Mouse (Mus musculus) lung, embryonic 16.5 days (tissue): Measurements from ENCODE around the gene Cbx5. TPM values are rescaled to one million over a fixed set of nuclear protein-coding genes. Genes with fewer than 3 reads are reported as not detected.

Experiments used
- ATAC-seq: fragments of 200-750 bp; cut with Nextera tagmentation; 2 replicates; pipeline ENCODE4 v1.8.0; 2017; ENCODE audit warnings: low read depth, mild to moderate bottlenecking, moderate library complexity
- H3K27ac ChIP-seq: fragments of 300-500 bp; sonication (generic); 2 replicates; pipeline ENCODE4 v1.5.1; 2014; ENCODE audit warnings: mild to moderate bottlenecking, control low read depth, low read length
- H3K27me3 ChIP-seq: fragments of 300-500 bp; sonication (generic); 2 replicates; pipeline ENCODE4 v1.6.1; 2014; ENCODE audit warnings: low read depth, low read length, mixed read lengths; ENCODE audit not compliant: control insufficient read depth, insufficient read depth
- H3K36me3 ChIP-seq: fragments of 300-500 bp; sonication (generic); 2 replicates; pipeline ENCODE4 v1.6.1; 2014; ENCODE audit warnings: low read length; ENCODE audit not compliant: control insufficient read depth, insufficient read depth
- H3K4me1 ChIP-seq: fragments of 300-500 bp; sonication (generic); replicated peaks from 2 replicates; pipeline ENCODE4 v1.6.1; 2014; ENCODE audit warnings: low read length, mixed read lengths; ENCODE audit not compliant: control insufficient read depth, insufficient read depth
- H3K4me2 ChIP-seq: fragments of 300-500 bp; sonication (generic); 2 replicates; pipeline ENCODE4 v1.6.1; 2014; ENCODE audit warnings: low read depth, low read length, control low read depth
- H3K4me3 ChIP-seq: fragments of 300-500 bp; sonication (generic); 2 replicates; pipeline ENCODE4 v1.5.1; 2014; ENCODE audit warnings: mild to moderate bottlenecking, low read length, control low read depth
- H3K9ac ChIP-seq: fragments of 300-500 bp; sonication (generic); 2 replicates; pipeline ENCODE4 v1.6.1; 2014; ENCODE audit warnings: low read length, control low read depth
- H3K9me3 ChIP-seq: fragments of 300-500 bp; sonication (generic); 2 replicates; pipeline ENCODE4 v1.6.1; 2016; ENCODE audit warnings: low read length; ENCODE audit not compliant: control insufficient read depth
- WGBS: fragments of 180-500 bp; shearing (Covaris S2); extraction: QIAGEN DNeasy Blood & Tissue Kit; methylation state at CpG from one replicate; pipeline ENCODE4 v1.1.7; 2014; 5-methylcytosine and 5-hydroxymethylcytosine counted together
- polyA plus RNA-seq: library from polyadenylated mRNA; unstranded; fragments of >200 nt; fragmentation: Nextera tagmentation; extraction: Ambion mirVana; gene quantifications from 2 replicates; pipeline ENCODE4 v1.2.1, GENCODE M21; 2015

Cbx5 gene
- polyA plus RNA-seq, 1 experiment from 2014 or later, result 102 TPM

DNA sequence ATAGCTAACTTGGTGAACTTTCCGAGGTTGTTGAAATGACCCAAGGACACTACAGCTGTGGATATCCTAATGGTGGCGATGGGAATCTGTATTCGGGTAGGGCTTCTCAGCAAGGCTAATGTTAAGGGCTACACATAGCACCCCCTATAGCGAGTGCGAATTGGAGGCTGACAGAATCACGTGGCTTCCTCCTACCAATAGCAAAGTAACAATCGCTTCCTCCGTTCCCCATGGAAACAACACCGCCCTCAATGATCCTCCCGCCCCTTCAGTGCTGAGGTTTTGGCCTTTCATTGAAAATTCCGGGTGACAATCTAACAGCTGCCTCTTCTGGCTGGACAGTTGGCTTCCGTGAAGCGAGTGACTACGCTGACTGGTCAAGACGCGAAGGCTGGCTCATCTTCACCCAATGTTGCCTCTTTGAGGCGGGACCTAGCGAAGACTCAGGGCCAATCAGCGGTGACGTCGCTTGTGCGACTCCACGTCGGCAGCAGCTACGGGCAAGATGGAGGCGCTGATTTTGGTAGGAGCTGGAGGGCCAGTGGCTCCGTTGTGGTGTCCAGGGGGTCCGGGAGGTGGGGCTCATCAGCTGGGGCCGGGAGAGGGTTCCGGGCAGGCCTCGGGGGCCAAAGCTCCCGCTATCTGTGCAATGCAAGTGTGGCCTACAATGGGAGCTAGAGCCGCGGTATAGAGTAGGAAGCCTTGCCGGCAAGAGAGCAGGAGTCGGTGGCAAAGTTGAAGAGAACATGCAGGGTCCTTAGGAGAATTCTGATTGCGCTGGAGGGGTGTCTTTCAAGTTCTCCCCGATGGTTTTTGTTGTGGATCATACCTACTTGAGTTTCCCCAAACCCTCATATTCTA, 33.0 kb upstream of the Cbx5 start, which contains the start of gene Copz1:
Gene Copz1 (plus strand): TSS at position 296 of the 861 bp plus-strand sequence.
- ATAC-seq, result peak; percentile 99
- Histone ChIP-seq H3K4me1 (peaks cover 6% of the 10 kb centered on the region), H3K4me2 (peak within 1 kb of the TSS; percentile 80), H3K27ac (no peak within 1 kb of the TSS; the same call in 1 of the 2 replicates), H3K9me3 (no peaks in the 10 kb centered on the region), H3K4me3 (peak within 1 kb of the TSS; percentile 98), H3K9ac (peak within 1 kb of the TSS; percentile 90), H3K36me3 (no peaks in the 10 kb centered on the region), H3K27me3 (no peaks in the 10 kb centered on the region; the same call in 1 of the 2 replicates)
- under 1% methylated on average over 38 of the region's 38 CpGs for WGBS

- Histone ChIP-seq H3K36me3 (no peaks in the 10 kb centered on the region), H3K4me3 (no peak overlapping the region), H3K9ac (no peak overlapping the region), H3K9me3 (no peaks in the 10 kb centered on the region), H3K27me3 (no peaks in the 10 kb centered on the region; the same call in 1 of the 2 replicates), H3K27ac (no peak overlapping the region), H3K4me1 (peaks cover 5% of the 10 kb centered on the region), H3K4me2 (no peak overlapping the region)
- no peak for ATAC-seq
- 78% methylated on average over 4 of the region's 4 CpGs for WGBS
These were observed 29.3 kb upstream of the Cbx5 start for GRCm38 (mm10) chr15:103268903-103269302.

DNA sequence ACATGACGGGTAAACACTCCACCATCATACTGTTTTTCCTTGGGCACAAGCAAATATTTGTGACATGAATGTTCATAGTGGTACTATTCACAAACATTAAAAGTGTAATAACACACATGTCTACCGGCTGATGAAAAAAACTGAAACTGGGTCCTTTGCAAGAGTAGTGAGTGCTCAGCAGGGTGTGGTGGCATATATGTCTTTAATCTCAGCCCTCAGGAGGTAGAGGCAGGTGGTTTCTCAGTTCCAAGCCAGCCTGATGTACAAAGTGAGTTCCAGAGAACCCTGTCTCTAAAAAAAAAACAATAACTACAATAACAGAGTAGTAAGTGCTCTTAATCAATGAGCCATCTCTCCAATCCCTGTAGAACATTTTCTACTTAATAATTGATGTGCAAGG, 25.2 kb upstream of the Cbx5 start:
- WGBS, result 79% methylated on average over 2 of the region's 2 CpGs
- ATAC-seq, result no peak

DNA sequence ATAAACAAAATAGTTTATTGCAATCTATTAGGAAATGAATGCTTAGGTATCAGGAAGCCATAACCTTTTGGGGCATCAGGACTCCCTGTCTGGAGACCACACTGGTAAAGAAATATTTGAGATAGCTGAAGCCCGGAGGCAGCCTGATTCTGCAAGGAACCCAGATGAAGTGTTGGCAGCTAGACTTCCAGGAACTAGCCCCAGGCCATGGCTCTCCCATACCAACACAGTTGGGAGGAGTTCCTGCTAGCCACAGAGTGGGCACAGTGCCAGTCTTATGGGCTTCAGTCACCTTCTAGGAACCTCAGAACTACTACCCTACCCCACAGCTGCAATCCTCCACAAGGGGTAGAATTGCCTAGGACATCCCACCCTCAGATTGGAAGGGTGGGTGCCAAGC, 20.4 kb upstream of the Cbx5 start:
- Histone ChIP-seq H3K36me3 (no peaks in the 10 kb centered on the region), H3K4me1 (peaks cover 10% of the 10 kb centered on the region), H3K27ac (no peak overlapping the region), H3K27me3 (no peaks in the 10 kb centered on the region), H3K9ac (no peak overlapping the region), H3K4me3 (no peak overlapping the region), H3K4me2 (no peak overlapping the region), H3K9me3 (no peaks in the 10 kb centered on the region)
- 19% methylated on average over 1 of the region's 1 CpGs for WGBS
- ATAC-seq, result no peak

More for the DNA sequence above, 25.2 kb upstream of the Cbx5 start:
- Histone ChIP-seq H3K9ac (no peak overlapping the region), H3K36me3 (no peaks in the 10 kb centered on the region), H3K4me1 (no peaks in the 10 kb centered on the region), H3K9me3 (no peaks in the 10 kb centered on the region), H3K27me3 (no peaks in the 10 kb centered on the region; the same call in 1 of the 2 replicates), H3K4me2 (no peak overlapping the region), H3K27ac (no peak overlapping the region), H3K4me3 (no peak overlapping the region)

DNA sequence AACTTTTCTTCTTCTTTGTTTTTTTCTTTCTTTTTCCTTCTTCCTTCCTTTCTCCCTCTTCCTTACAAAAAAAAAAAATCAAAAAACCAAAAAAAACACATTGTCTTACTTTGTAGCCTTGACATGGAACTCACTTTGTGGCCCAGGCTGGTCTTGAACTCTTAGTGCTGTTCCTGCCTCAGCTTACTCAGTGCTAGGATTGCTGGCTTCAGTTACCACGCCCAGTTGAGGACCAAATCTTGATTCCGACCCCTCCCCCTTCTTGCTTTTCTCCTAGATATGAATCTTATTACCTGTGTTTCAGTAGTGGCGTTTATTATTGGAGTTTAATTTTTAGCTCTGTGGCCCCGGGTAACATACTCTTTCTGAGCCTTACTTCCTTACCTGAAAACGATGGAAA, 19.5 kb upstream of the Cbx5 start:
- Histone ChIP-seq H3K36me3 (no peaks in the 10 kb centered on the region), H3K4me1 (peaks cover 15% of the 10 kb centered on the region), H3K9ac (no peak overlapping the region), H3K4me3 (no peak overlapping the region), H3K27ac (no peak overlapping the region), H3K4me2 (no peak overlapping the region), H3K9me3 (no peaks in the 10 kb centered on the region), H3K27me3 (peaks cover 3% of the 10 kb centered on the region; the same call in 1 of the 2 replicates)
- WGBS, result 83% methylated on average over 5 of the region's 5 CpGs
- no peak for ATAC-seq

DNA sequence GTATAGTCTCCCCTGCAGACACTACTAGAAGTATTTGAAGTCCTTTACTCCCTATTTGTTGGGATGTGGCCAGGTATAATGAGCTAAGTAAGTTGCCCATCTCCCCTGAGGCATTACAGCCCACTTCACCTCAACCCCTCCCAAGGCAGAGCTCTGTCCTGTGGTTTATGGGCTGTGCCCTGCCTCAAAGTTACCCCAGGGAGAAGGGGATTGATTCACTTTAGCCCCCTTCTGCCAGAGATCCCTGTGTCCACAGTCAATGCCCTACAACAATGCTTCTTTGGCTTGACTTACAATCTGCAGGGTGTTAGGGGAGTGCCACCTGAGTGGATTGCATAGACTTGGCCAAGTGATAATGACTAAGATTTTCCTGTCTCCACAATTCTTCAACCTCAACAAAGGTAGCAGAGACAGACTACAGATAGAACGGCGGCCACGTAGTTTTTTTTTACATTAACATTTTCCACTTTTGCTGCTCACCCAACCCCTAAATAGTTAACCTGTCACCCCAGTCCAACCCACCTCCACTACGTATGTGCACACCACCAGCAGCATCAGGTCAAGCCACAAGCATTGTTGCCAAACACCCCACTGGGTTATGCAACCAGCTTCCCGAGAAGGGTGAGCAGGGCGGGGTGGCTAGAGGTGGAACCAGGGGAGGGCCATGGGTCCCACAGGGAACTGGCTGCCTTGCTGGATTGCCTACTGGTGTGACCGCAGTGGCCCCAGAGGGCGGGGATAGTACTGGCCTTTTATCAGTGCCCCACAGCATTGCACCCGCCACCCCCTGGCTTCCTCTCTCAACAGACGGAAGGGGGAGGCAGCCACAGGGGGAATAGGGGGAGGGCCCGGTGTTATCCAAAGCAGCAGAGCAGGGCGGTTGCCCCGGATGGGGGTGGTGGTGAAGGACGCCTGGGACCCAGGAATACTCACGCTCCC, 18.4 kb upstream of the Cbx5 start, which contains the start of gene Nfe2:
Gene Nfe2 (minus strand): TSS at position 614 of the 939 bp plus-strand sequence.
- ATAC-seq, result peak; percentile 88

GRCm38 (mm10) chr15:103256210-103256986, 16.8 kb upstream of the Cbx5 start:
- H3K27ac ChIP-seq, result no peak overlapping the region
- H3K27me3 ChIP-seq, result peaks cover 3% of the 10 kb centered on the region; the same call in 1 of the 2 replicates
- no peak for ATAC-seq
- peaks cover 15% of the 10 kb centered on the region for H3K4me1 ChIP-seq
- H3K4me3 ChIP-seq, result no peak overlapping the region
- H3K9ac ChIP-seq, result no peak overlapping the region
- no peaks in the 10 kb centered on the region for H3K9me3 ChIP-seq
- H3K36me3 ChIP-seq, result no peaks in the 10 kb centered on the region
- no peak overlapping the region for H3K4me2 ChIP-seq
- 84% methylated on average over 6 of the region's 6 CpGs for WGBS

More for the DNA sequence above, 18.4 kb upstream of the Cbx5 start, which contains the start of gene Nfe2:
- peak within 1 kb of the TSS; percentile 19; the same call in 1 of the 2 replicates for H3K9ac ChIP-seq
- H3K4me2 ChIP-seq, result peak within 1 kb of the TSS; percentile 50
- H3K4me3 ChIP-seq, result peak within 1 kb of the TSS; percentile 17
- H3K27me3 ChIP-seq, result peaks cover 3% of the 10 kb centered on the region; the same call in 1 of the 2 replicates
- no peak within 1 kb of the TSS for H3K27ac ChIP-seq
- H3K9me3 ChIP-seq, result no peaks in the 10 kb centered on the region
- WGBS, result 10% methylated on average over 15 of the region's 15 CpGs
- H3K4me1 ChIP-seq, result peaks cover 15% of the 10 kb centered on the region
- H3K36me3 ChIP-seq, result no peaks in the 10 kb centered on the region

DNA sequence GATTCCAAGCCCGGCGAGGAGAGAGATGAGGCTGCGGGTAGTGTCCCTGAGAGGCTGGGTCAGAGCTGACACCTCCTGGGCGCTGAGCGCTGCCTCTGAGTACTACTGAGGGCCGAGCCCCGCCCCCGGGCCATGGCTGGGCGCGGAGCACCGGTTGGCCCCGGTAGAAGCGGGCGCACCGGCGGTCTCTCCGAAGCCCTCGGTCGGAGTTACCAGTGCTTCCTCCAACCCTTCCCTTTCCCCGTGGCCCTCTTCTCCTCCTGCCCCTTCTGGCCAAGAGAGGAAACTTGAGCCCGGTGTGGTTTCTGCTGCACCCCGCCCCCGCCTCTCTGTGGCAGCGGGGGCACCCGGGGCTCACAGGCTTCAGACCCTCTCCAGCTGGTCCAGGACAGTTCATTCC, 15.6 kb upstream of the Cbx5 start:
- Histone ChIP-seq H3K9me3 (no peaks in the 10 kb centered on the region), H3K27ac (peak overlapping the region; percentile 28; the same call in 1 of the 2 replicates), H3K4me3 (peak overlapping the region; percentile 51), H3K9ac (peak overlapping the region; percentile 74), H3K36me3 (no peaks in the 10 kb centered on the region), H3K4me1 (peaks cover 15% of the 10 kb centered on the region), H3K4me2 (peak overlapping the region; percentile 87), H3K27me3 (peaks cover 3% of the 10 kb centered on the region; the same call in 1 of the 2 replicates)
- peak; percentile 60 for ATAC-seq
- under 1% methylated on average over 25 of the region's 25 CpGs for WGBS
